Mouse (Mus musculus): Measurements from ENCODE around the gene Slc37a1. TPM values are rescaled to one million over a fixed set of nuclear protein-coding genes. Genes with fewer than 3 reads are reported as not detected.
"Not testable (repeated sequence)": the region's sequence is repeated elsewhere in the genome, so short reads cannot be mapped to it uniquely, and the experiment has no call there.

The Slc37a1 gene
- polyA plus RNA-seq, 1 experiment from 2014 or later, result 5.9 TPM

- Histone ChIP-seq H3K4me3 (ENCODE audit: low read depth, low read length) (no peak overlapping the region), H3K4me2 (no peak overlapping the region), H3K9ac (no peak overlapping the region), H3K36me3 (ENCODE audit: insufficient read depth) (no peaks in the 10 kb centered on the region), H3K4me1 (ENCODE audit: insufficient read depth) (no peaks in the 10 kb centered on the region), H3K27me3 (ENCODE audit: insufficient read depth, low read length) (no peaks in the 10 kb centered on the region), H3K27ac (ENCODE audit: low read depth) (no peak overlapping the region), H3K9me3 (ENCODE audit: low read depth, low read length) (no peaks in the 10 kb centered on the region)
- DNase-seq (no peak), ATAC-seq (ENCODE audit: insufficient read depth) (no peak)
- 64% methylated on average over 4 of the region's 4 CpGs for WGBS
- no peak for TF ChIP-seq CTCF (IDR thresholded peaks at IDR 0.05; ENCODE audit: low read depth)
These were observed 19.5 kb upstream of the Slc37a1 start for GRCm38 (mm10) chr17:31267138-31267537.

- ATAC-seq (ENCODE audit: insufficient read depth) (no peak), DNase-seq (no peak)
- no peaks in the 10 kb centered on the region for H3K36me3 ChIP-seq (ENCODE audit: insufficient read depth)
- no peak overlapping the region for H3K4me3 ChIP-seq (ENCODE audit: low read depth, low read length)
- H3K9me3 ChIP-seq (ENCODE audit: low read depth, low read length), result no peaks in the 10 kb centered on the region
- no peak overlapping the region for H3K27ac ChIP-seq (ENCODE audit: low read depth)
- no peak overlapping the region for H3K4me2 ChIP-seq
- WGBS, result 75% methylated on average over 6 of the region's 6 CpGs
- no peak for TF ChIP-seq CTCF (IDR thresholded peaks at IDR 0.05; ENCODE audit: low read depth)
- H3K9ac ChIP-seq, result no peak overlapping the region
- H3K27me3 ChIP-seq (ENCODE audit: insufficient read depth, low read length), result no peaks in the 10 kb centered on the region
- H3K4me1 ChIP-seq (ENCODE audit: insufficient read depth), result no peaks in the 10 kb centered on the region
These were observed 19.0 kb upstream of the Slc37a1 start for GRCm38 (mm10) chr17:31267603-31268002.

- no peak for TF ChIP-seq CTCF (IDR thresholded peaks at IDR 0.05; ENCODE audit: low read depth)
- Histone ChIP-seq H3K9me3 (ENCODE audit: low read depth, low read length) (no peaks in the 10 kb centered on the region), H3K36me3 (ENCODE audit: insufficient read depth) (no peaks in the 10 kb centered on the region), H3K4me2 (no peak overlapping the region), H3K9ac (no peak overlapping the region), H3K4me3 (ENCODE audit: low read depth, low read length) (no peak overlapping the region), H3K27me3 (ENCODE audit: insufficient read depth, low read length) (no peaks in the 10 kb centered on the region), H3K4me1 (ENCODE audit: insufficient read depth) (no peaks in the 10 kb centered on the region), H3K27ac (ENCODE audit: low read depth) (no peak overlapping the region)
- DNase-seq (no peak), ATAC-seq (ENCODE audit: insufficient read depth) (no peak)
- 70% methylated on average over 1 of the region's 1 CpGs for WGBS
These were observed 18.6 kb upstream of the Slc37a1 start for GRCm38 (mm10) chr17:31268016-31268415.

GRCm38 (mm10) chr17:31269761-31270160, 16.8 kb upstream of the Slc37a1 start:
- DNase-seq (no peak), ATAC-seq (ENCODE audit: insufficient read depth) (no peak)
- no peak overlapping the region for H3K4me2 ChIP-seq
- H3K27ac ChIP-seq (ENCODE audit: low read depth), result no peak overlapping the region
- no peaks in the 10 kb centered on the region for H3K9me3 ChIP-seq (ENCODE audit: low read depth, low read length)
- no peak overlapping the region for H3K9ac ChIP-seq
- H3K36me3 ChIP-seq (ENCODE audit: insufficient read depth), result no peaks in the 10 kb centered on the region
- no peaks in the 10 kb centered on the region for H3K27me3 ChIP-seq (ENCODE audit: insufficient read depth, low read length)
- H3K4me3 ChIP-seq (ENCODE audit: low read depth, low read length), result no peak overlapping the region
- no peaks in the 10 kb centered on the region for H3K4me1 ChIP-seq (ENCODE audit: insufficient read depth)
- TF ChIP-seq CTCF (IDR thresholded peaks at IDR 0.05; ENCODE audit: low read depth), result no peak
- WGBS, result 81% methylated on average over 2 of the region's 2 CpGs

- ATAC-seq (ENCODE audit: insufficient read depth), result no peak
- 55% methylated on average over 4 of the region's 4 CpGs for WGBS
These were observed 16.3 kb upstream of the Slc37a1 start for GRCm38 (mm10) chr17:31270246-31270645.

GRCm38 (mm10) chr17:31270736-31271135, 15.9 kb upstream of the Slc37a1 start:
- not testable (repeated sequence) for ATAC-seq (ENCODE audit: insufficient read depth)

More at GRCm38 (mm10) chr17:31270246-31270645, 16.3 kb upstream of the Slc37a1 start:
- no peak for TF ChIP-seq CTCF (IDR thresholded peaks at IDR 0.05; ENCODE audit: low read depth)
- Histone ChIP-seq H3K4me3 (ENCODE audit: low read depth, low read length) (no peak overlapping the region), H3K27me3 (ENCODE audit: insufficient read depth, low read length) (no peaks in the 10 kb centered on the region), H3K27ac (ENCODE audit: low read depth) (no peak overlapping the region), H3K9ac (no peak overlapping the region), H3K4me2 (no peak overlapping the region), H3K4me1 (ENCODE audit: insufficient read depth) (no peaks in the 10 kb centered on the region), H3K9me3 (ENCODE audit: low read depth, low read length) (no peaks in the 10 kb centered on the region), H3K36me3 (ENCODE audit: insufficient read depth) (no peaks in the 10 kb centered on the region)
- DNase-seq, result no peak

GRCm38 (mm10) chr17:31271136-31271851, 15.3 kb upstream of the Slc37a1 start:
- DNase-seq, result no peak
- WGBS, result 40% methylated on average over 6 of the region's 7 CpGs
- ATAC-seq (ENCODE audit: insufficient read depth), result no peak
- H3K27me3 ChIP-seq (ENCODE audit: insufficient read depth, low read length), result no peaks in the 10 kb centered on the region
- no peak overlapping the region for H3K27ac ChIP-seq (ENCODE audit: low read depth)
- H3K9me3 ChIP-seq (ENCODE audit: low read depth, low read length), result no peaks in the 10 kb centered on the region
- no peaks in the 10 kb centered on the region for H3K36me3 ChIP-seq (ENCODE audit: insufficient read depth)
- H3K4me3 ChIP-seq (ENCODE audit: low read depth, low read length), result no peak overlapping the region
- H3K9ac ChIP-seq, result no peak overlapping the region
- no peak for TF ChIP-seq CTCF (IDR thresholded peaks at IDR 0.05; ENCODE audit: low read depth)
- H3K4me2 ChIP-seq, result no peak overlapping the region
- H3K4me1 ChIP-seq (ENCODE audit: insufficient read depth), result no peaks in the 10 kb centered on the region

More at GRCm38 (mm10) chr17:31270736-31271135, 15.9 kb upstream of the Slc37a1 start:
- WGBS, result 79% methylated on average over 8 of the region's 8 CpGs
- not testable (repeated sequence) for H3K27ac ChIP-seq (ENCODE audit: low read depth); H3K9ac ChIP-seq; DNase-seq; H3K4me3 ChIP-seq (ENCODE audit: low read depth, low read length); H3K4me1 ChIP-seq (ENCODE audit: insufficient read depth); H3K4me2 ChIP-seq; H3K36me3 ChIP-seq (ENCODE audit: insufficient read depth); H3K9me3 ChIP-seq (ENCODE audit: low read depth, low read length); H3K27me3 ChIP-seq (ENCODE audit: insufficient read depth, low read length)

Data from lung, embryonic 14.5 days (tissue).